Mouse (Mus musculus) lung, postnatal 0 days (tissue): ENCODE data around the gene Plekhm2.

Experiments used
- CTCF ChIP-seq: IDR thresholded peaks from 2 replicates; pipeline ENCODE4 v1.5.1; 2016; ENCODE audit warnings: antibody characterized with exemption, mild to moderate bottlenecking
- EP300 ChIP-seq: IDR thresholded peaks from 2 replicates; pipeline ENCODE4 v1.6.1; 2016; ENCODE audit warnings: antibody characterized with exemption, mild to moderate bottlenecking, control low read depth

- no peak for TF ChIP-seq CTCF
- TF ChIP-seq EP300 = no peak
Measured at GRCm38 (mm10) chr4:141599251-141600141, 65.2 kb downstream of the Plekhm2 start.
